In genomic region chr17:21517130-21517671, GRCm38 (mm10) we compare ENCODE assay signal across 8 mouse cellular contexts. TPM values are rescaled to one million over a fixed set of nuclear protein-coding genes. Genes with fewer than 3 reads are reported as not detected.
A peak's percentile ranks its signal among the peaks of the same experiment; 100 is the strongest.
DNase-seq lines count a peak whose midpoint lies in the region; ATAC-seq and TF ChIP-seq lines count a peak whose summit lies in the region.

No protein-coding gene starts in this region.

- H3K4me3 ChIP-seq in lung, adult 2 months (replicated peaks; ENCODE audit: extremely low read depth, low read depth, low read length), result peak overlapping the region; percentile 99
- H3K4me3 ChIP-seq in embryonic facial prominence, embryonic 15.5 days (replicated peaks), result peak overlapping the region; percentile 60
- peak overlapping the region; percentile 48; the same call in 1 of the 2 replicates for H3K4me3 ChIP-seq in limb, embryonic 11.5 days (ENCODE audit: low read depth, low read length)
- peak overlapping the region; percentile 53 for H3K4me3 ChIP-seq in neural tube, embryonic 15.5 days (replicated peaks)

- no peak for TF ChIP-seq CTCF in lung, adult 2 months (IDR thresholded peaks at IDR 0.05; ENCODE audit: insufficient read depth, low read length)

- H3K4me2 ChIP-seq in embryonic facial prominence, embryonic 15.5 days (replicated peaks), result peak overlapping the region; percentile 77
- H3K4me2 ChIP-seq in limb, embryonic 11.5 days (ENCODE audit: low read depth, severe bottlenecking), result peak overlapping the region; percentile 66
- H3K4me2 ChIP-seq in neural tube, embryonic 15.5 days, result peak overlapping the region; percentile 76

- H3K36me3 ChIP-seq in embryonic facial prominence, embryonic 15.5 days, result no peaks in the 10 kb centered on the region
- H3K36me3 ChIP-seq in limb, embryonic 11.5 days (ENCODE audit: control insufficient read depth, insufficient read depth, low read length), result no peaks in the 10 kb centered on the region
- 0 out of 2 replicates have a peak, but pooled peaks cover under 1% of the 10 kb centered on the region for H3K36me3 ChIP-seq in neural tube, embryonic 15.5 days

- H3K9me3 ChIP-seq in embryonic facial prominence, embryonic 15.5 days (replicated peaks), result no peaks in the 10 kb centered on the region
- no peaks in the 10 kb centered on the region for H3K9me3 ChIP-seq in limb, embryonic 11.5 days (ENCODE audit: control insufficient read depth, low read length)
- H3K9me3 ChIP-seq in neural tube, embryonic 15.5 days (replicated peaks), result no peaks in the 10 kb centered on the region

- peak overlapping the region; percentile 71 for H3K9ac ChIP-seq in embryonic facial prominence, embryonic 15.5 days
- no peak overlapping the region for H3K9ac ChIP-seq in limb, embryonic 11.5 days (ENCODE audit: low read length)
- peak overlapping the region; percentile 55 for H3K9ac ChIP-seq in neural tube, embryonic 15.5 days (replicated peaks)

- DNase-seq in lung, adult 2 months, result no peak
- DNase-seq in lung, adult 18-20 months, result no peak
- DNase-seq in limb, embryonic 11.5 days (ENCODE audit: low spot score), result no peak
- no peak for DNase-seq in left cerebral cortex, adult 11 months (ENCODE audit: low spot score)
- DNase-seq in right cerebral cortex, adult 2 months (ENCODE audit: low spot score in 2 of 2), result no peak
- no peak for DNase-seq in adrenal gland, postnatal 36 days

- peak overlapping the region; percentile 97 for H3K27ac ChIP-seq in embryonic facial prominence, embryonic 15.5 days (replicated peaks)
- H3K27ac ChIP-seq in limb, embryonic 11.5 days (replicated peaks; ENCODE audit: low read depth, low read length), result no peak overlapping the region; the same call in 1 of the 2 replicates
- H3K27ac ChIP-seq in neural tube, embryonic 15.5 days (replicated peaks), result peak overlapping the region; percentile 79

- peaks cover 4% of the 10 kb centered on the region; the same call in 1 of the 2 replicates for H3K4me1 ChIP-seq in lung, adult 2 months (ENCODE audit: control insufficient read depth, insufficient read depth, low read length)
- peaks cover 8% of the 10 kb centered on the region; the same call in 1 of the 2 replicates for H3K4me1 ChIP-seq in embryonic facial prominence, embryonic 15.5 days
- H3K4me1 ChIP-seq in limb, embryonic 11.5 days (ENCODE audit: control insufficient read depth, insufficient read depth, low read length), result no peaks in the 10 kb centered on the region
- H3K4me1 ChIP-seq in neural tube, embryonic 15.5 days, result peaks cover 12% of the 10 kb centered on the region

- H3K27me3 ChIP-seq in embryonic facial prominence, embryonic 15.5 days, result no peaks in the 10 kb centered on the region
- no peaks in the 10 kb centered on the region for H3K27me3 ChIP-seq in limb, embryonic 11.5 days (ENCODE audit: control insufficient read depth, insufficient read depth, low read length)
- H3K27me3 ChIP-seq in neural tube, embryonic 15.5 days (replicated peaks), result no peaks in the 10 kb centered on the region

- no peak for TF ChIP-seq POLR2A in lung, adult 2 months (IDR thresholded peaks at IDR 0.05; ENCODE audit: borderline replicate concordance, extremely low read depth, low read depth, low read length)

- ATAC-seq in embryonic facial prominence, embryonic 15.5 days (ENCODE audit: insufficient number of reproducible peaks, low FRiP score, low TSS enrichment, low read depth), result no peak
- no peak for ATAC-seq in limb, embryonic 11.5 days (ENCODE audit: insufficient number of reproducible peaks, low FRiP score, low TSS enrichment, low read depth)
- no peak for ATAC-seq in neural tube, embryonic 15.5 days (ENCODE audit: low FRiP score)

- WGBS in lung, adult 2 months, result 20% methylated on average over 4 of the region's 4 CpGs
- 30% methylated on average over 4 of the region's 4 CpGs for WGBS in embryonic facial prominence, embryonic 15.5 days
- 43% methylated on average over 4 of the region's 4 CpGs for WGBS in limb, embryonic 11.5 days
- WGBS in neural tube, embryonic 15.5 days, result 38% methylated on average over 4 of the region's 4 CpGs

RNA-seq across cellular contexts. Expression of gene Zfp52, which starts 18.1 kb away (rescaled TPM):
- polyA plus RNA-seq in lung, adult 2 months (2012; rRNA removed), result 0.34 and 0.73 TPM in 2 replicates
- polyA plus RNA-seq in embryonic facial prominence, embryonic 15.5 days (2015; fragmentation: Nextera tagmentation; extraction: Ambion mirVana), result 5.0 and 5.4 TPM in 2 replicates
- polyA plus RNA-seq in limb, embryonic 11.5 days (2014; fragmentation: Nextera tagmentation; extraction: Ambion mirVana), result 1.9 and 2.5 TPM in 2 replicates
- 2.2 and 3.2 TPM in 2 replicates for polyA plus RNA-seq in neural tube, embryonic 15.5 days (2015; fragmentation: Nextera tagmentation; extraction: Ambion mirVana)
- total RNA-seq in adrenal gland, postnatal 36 days (2021), result 10 to 100 TPM; 29.6 to 33.9 TPM

RNA-seq across cellular contexts. Expression of gene Zfp53, which starts 28.4 kb away (rescaled TPM):
- polyA plus RNA-seq in lung, adult 2 months (2012; rRNA removed), result 1.5 and 1.8 TPM in 2 replicates
- polyA plus RNA-seq in embryonic facial prominence, embryonic 15.5 days (2015; fragmentation: Nextera tagmentation; extraction: Ambion mirVana), result 10.1 and 10.8 TPM in 2 replicates
- polyA plus RNA-seq in limb, embryonic 11.5 days (2014; fragmentation: Nextera tagmentation; extraction: Ambion mirVana), result 9.9 and 10.7 TPM in 2 replicates
- 9.7 and 11.7 TPM in 2 replicates for polyA plus RNA-seq in neural tube, embryonic 15.5 days (2015; fragmentation: Nextera tagmentation; extraction: Ambion mirVana)
- 1 to 10 TPM; 3.5 to 3.9 TPM for total RNA-seq in adrenal gland, postnatal 36 days (2021)

RNA-seq across cellular contexts. Expression of gene Zfp948, which starts 49.6 kb away (rescaled TPM):
- polyA plus RNA-seq in lung, adult 2 months (2012; rRNA removed), result 1.3 and 1.9 TPM in 2 replicates
- 16.7 and 18.8 TPM in 2 replicates for polyA plus RNA-seq in embryonic facial prominence, embryonic 15.5 days (2015; fragmentation: Nextera tagmentation; extraction: Ambion mirVana)
- polyA plus RNA-seq in limb, embryonic 11.5 days (2014; fragmentation: Nextera tagmentation; extraction: Ambion mirVana), result 16.4 and 17.4 TPM in 2 replicates
- 17.1 and 18.8 TPM in 2 replicates for polyA plus RNA-seq in neural tube, embryonic 15.5 days (2015; fragmentation: Nextera tagmentation; extraction: Ambion mirVana)
- total RNA-seq in adrenal gland, postnatal 36 days (2021), result 10 to 100 TPM; 10.6 to 14.2 TPM

Comparison
In these comparisons a context has a peak if more than half of its experiments do, and no peak if none do; other contexts are left out.
1. H3K4me3 ChIP-seq: peak in every context shown above with its lines; median percentile 99 in lung, adult 2 months; 60 in embryonic facial prominence, embryonic 15.5 days; 53 in neural tube, embryonic 15.5 days; 48 in limb, embryonic 11.5 days.